Mouse (Mus musculus) v-Abl transformed pro-B cells (cell line): Measurements from ENCODE around the gene Tbc1d20.

Experiments
- in situ Hi-C, 2 experiments: fragments of 400-800 bp; cut with MboI; formaldehyde crosslinking; loops; one replicate each; pipeline ENCODE4 v1.15.1; 2025; ENCODE audit not compliant: unreplicated experiment in 2 of 2

The Tbc1d20 gene

GRCm38 (mm10) chr2:152324842-152325241 is 31.2 kb downstream of the Tbc1d20 start:
- in situ Hi-C loops = no loop called here

GRCm38 (mm10) chr2:152326157-152326556 is 32.5 kb downstream of the Tbc1d20 start:
- in situ Hi-C loops = no loop called here

GRCm38 (mm10) chr2:152326654-152327053 is 33.0 kb downstream of the Tbc1d20 start:
- in situ Hi-C loops = no loop called here

DNA sequence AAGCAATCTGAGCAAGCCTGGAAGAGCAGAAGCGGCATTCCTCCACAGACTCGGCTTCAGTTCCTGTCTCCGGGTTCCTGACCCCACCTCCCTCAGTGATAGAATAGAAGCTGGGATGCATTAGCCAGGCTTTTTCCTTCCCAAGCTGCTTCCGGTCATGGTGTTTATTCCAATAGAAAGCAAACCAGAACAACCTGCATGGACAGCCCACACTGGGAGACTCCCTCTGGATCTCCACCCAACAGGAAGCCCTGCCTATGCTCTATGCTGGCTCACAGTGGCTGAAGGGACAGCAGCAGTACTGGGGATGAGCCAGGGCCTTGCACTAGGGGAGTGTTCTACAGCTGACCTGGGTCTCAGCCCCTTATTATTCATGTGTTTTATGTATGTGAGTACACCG is 34.4 kb downstream of the Tbc1d20 start:
- in situ Hi-C loops = no loop called here

DNA sequence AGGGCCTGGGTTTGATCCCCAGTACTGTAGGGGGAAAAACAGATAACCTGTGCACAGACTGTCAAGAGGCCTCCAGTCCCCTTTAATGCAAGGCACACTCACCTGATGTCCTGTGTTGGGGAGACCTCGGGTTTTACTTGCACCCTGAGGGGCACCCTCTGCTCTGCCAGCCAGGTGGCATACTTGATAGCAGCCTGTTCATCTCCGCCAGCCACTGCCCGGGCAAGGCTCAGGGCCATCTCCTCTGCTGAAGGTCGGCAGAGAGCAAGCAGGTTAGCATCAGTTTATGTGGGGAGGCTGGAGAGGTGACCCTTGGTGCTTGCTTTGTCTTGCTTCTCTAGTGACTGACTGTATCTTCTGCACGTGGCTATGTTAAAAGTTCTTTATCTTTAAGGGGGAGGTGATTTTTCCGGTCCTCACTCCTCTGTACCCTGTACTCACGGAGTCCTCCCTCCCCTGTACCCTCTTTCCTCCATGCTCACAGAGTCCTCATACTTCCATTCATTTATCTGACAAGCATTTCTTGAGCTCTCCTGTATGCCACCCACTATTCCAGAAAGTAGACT is 37.3 kb downstream of the Tbc1d20 start:
- in situ Hi-C loops = no loop called here

- in situ Hi-C loops = no loop called here
Measured at GRCm38 (mm10) chr2:152332101-152332825, 38.6 kb downstream of the Tbc1d20 start, which contains the start of gene Rbck1. Gene Rbck1 (minus strand): TSS chr2:152332653.

- in situ Hi-C loops = no loop called here
Measured at GRCm38 (mm10) chr2:152333345-152334006, 39.8 kb downstream of the Tbc1d20 start.

DNA sequence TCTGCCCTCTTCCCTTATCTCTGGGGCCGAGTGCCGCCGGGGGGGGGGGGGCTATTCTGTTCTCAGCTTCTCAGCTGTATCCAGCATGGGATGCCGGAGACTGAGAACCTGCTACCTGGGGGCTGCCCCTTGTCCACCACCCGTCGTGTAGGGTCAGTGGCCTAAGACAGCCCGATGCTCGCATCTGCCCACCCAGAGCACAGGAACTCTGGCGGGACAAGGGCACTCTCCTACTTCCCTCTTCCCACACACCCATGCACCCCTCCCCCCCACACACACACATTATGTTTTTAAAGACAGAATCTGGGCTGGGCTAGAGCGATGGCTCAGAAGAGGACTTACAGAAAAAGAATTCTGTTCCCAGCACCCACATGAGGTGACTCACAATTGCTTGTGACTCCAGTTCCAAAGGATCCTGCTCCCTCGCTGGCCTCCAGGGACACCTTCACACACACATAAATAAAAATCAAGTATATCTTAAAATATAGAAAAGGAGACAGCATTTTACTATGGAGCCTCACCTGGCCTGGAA is 41.7 kb downstream of the Tbc1d20 start:
- in situ Hi-C loops = no loop called here

GRCm38 (mm10) chr2:152336856-152337255 is 43.2 kb downstream of the Tbc1d20 start:
- in situ Hi-C loops = no loop called here

- in situ Hi-C loops = no loop called here
Measured at GRCm38 (mm10) chr2:152337591-152338212, 44.1 kb downstream of the Tbc1d20 start.

GRCm38 (mm10) chr2:152338319-152338718 is 44.7 kb downstream of the Tbc1d20 start:
- in situ Hi-C loops = no loop called here

DNA sequence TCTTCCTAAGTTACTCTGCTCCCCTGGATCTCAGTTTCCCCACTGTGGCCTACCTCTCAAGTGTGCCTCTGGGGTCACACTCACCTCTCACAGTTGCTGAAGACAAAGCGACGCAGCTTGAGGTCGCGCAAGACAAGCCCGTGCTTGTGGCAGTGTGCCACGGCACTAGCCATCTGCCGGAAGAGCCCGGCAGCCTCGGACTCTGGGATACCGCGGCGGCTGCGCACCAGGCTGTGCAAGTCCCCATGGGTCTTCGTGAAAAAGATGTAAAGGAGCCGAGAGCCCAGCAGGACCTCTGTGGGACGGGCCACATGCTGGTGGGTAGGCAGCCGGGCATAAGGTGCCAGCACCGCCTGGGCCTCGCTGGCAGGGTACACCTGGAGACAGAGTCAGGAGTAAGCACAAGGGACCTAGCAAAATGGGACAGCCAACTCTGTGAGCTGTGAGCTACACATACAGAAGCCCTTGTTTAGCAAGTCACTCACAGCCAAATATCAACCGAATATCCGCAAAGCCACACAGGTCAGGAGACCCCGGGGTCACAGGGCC is 46.1 kb downstream of the Tbc1d20 start:
- in situ Hi-C loops = no loop called here

DNA sequence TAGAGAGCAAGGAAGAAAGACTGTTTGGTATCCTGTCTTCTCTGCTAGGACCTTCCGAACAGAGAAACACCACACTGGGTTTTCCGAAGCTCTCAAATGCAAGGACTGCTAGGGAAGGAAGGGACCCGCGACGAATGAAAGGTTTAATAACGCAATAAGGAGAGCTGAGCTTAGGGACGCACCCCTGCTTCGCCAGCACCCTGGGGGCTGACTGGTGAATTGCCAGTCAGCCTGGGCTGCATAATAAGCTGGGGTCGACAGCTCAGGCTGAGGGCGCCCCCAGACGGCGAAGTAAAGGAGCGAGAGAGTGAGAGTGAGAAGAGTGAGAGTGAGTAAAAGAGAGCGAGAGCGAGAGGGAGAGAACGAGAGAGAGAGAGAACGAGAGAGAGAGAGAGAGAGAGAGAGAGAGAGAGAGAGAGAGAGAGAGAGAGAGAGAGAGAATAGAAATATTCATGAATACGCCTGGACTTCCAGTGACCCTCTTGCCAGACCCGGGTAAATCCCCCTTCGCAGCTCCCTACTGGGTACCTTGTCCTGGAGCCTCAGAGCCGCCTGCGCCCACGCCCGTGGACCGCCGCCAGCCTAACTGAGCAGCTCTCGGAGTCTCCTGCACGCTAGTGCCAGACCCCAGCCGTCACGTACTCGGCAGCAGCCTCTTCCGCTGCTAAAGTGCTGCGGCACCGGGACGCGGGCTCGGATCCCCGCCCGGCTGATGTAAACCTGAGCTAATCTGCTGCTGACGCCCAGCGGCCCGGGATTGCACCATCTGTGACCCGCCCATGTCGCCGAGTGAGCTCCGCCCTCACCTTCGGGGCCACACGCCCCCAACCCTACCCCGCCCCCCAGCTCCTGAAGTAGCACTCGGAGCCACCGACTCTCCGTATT is 49.9 kb downstream of the Tbc1d20 start, which contains the start of gene Trib3:
TSS of gene Trib3 (minus strand) at position 704 of the 885 bp plus-strand sequence.
- in situ Hi-C loops = no loop called here

DNA sequence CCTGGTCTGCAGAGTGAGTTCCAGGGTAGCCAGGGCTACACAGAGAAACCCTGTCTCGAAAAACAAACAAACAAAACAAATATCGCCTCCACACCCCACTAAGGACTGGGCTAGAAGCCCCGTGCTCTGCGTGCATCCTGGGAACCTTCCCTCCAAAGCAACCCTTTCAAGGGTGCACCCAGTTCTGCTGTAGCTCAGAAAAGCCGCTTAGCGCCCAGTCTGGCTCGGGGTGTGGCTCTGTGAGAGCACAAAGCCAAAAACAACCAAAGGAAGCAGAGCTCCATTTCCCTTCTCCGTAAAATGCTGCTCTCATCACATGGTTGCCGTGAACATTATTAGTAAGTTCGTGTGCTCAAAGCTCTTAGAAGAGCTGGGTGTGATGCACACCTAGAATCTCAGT is 50.7 kb downstream of the Tbc1d20 start:
- in situ Hi-C loops = no loop called here

- in situ Hi-C loops = no loop called here
Measured at GRCm38 (mm10) chr2:152344909-152345308, 51.3 kb downstream of the Tbc1d20 start.

- in situ Hi-C loops = no loop called here
Measured at GRCm38 (mm10) chr2:152345393-152345792, 51.8 kb downstream of the Tbc1d20 start.

DNA sequence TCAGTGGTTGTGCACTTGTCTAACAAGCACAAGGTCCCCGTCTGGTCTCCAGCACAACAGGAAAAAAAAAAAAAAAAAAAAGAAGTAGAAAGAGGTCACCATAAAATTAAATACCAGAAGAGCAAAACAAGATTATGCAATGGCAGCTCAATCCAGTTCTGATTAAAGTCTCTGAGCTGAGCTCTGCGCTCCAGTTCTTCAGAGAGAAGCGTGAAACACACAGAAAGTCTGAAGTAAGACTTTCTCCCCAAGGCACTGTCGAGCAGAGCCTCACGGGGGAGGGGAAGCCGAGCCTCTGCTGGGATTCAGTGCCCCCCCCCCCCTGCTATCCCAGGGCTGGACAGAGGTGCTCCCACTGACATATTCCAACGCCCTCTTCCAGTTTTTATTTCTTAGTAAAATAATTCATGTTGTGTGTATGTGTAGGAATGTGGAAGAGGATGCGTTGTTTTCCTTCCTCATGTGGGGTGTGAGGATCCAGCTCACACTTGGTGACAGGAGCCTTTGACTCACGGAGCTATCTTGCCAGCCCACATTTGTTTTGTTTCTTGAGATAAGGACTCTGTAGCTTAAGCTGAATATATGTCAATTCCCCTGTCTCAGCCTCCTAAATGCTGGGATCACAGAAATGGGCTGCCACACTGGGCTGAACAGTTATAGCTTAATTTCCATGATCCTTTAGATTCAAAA is 53.3 kb downstream of the Tbc1d20 start:
- in situ Hi-C loops = no loop called here

GRCm38 (mm10) chr2:152347722-152348121 is 54.1 kb downstream of the Tbc1d20 start:
- in situ Hi-C loops = no loop called here

DNA sequence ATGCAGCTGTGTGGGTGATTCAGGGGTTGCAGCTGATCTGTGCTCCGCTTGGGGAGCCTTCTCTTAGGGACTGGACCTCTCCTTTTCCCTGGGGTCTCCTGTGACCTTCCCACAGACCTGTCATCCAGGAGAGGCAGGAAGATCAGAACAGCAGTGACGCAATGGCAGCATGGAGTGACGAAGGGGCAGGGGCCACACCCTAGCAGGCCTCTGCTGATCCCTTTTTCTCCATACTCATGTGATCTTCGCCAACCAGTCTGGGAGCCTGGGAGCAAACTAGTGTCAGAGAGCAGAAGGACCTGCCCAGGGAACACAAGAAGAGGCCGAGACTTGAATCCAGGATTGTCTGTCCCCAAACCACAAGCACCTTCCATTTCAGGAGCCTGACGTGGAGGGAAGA is 55.6 kb downstream of the Tbc1d20 start:
- in situ Hi-C loops = no loop called here
